Comparison of ENCODE assay signal across 18 mouse cellular contexts in the genomic region with DNA sequence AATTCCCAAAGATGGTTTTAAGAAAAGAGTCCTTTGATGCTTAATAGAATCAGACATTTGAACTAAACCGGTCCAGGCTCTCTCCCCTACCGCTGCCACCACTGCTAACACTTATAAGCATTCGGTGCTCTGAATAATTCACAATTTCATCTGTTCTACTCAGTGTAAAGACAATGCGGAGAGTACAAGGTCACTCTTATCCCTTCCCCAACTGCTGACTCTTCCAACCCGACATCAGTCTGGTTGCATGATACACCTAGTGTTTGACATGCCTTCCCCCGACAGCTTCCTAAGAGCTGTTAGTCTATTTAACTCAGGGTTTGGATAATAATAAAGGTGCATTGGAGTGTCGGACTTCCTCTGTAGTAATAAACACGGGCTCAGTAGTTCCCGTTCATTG.
DNase-seq lines count a peak whose midpoint lies in the region; ATAC-seq and TF ChIP-seq lines count a peak whose summit lies in the region.
"Had no signal": no experiment of that assay in that cellular context is flagged by ENCODE, and none has a peak within 500 bp of the region (broad histone marks: within the 10 kb centered on the region; RNA-seq: fewer than 3 reads in every experiment).

No protein-coding gene starts in this region.

- no peak overlapping the region for H3K4me2 ChIP-seq in midbrain, embryonic 11.5 days
- no peak overlapping the region for H3K4me2 ChIP-seq in midbrain, postnatal 0 days (ENCODE audit: low read depth, low read length, poor library complexity, severe bottlenecking)
- H3K4me2 ChIP-seq: embryonic facial prominence, embryonic 12.5 days; forebrain, embryonic 13.5 days; forebrain, embryonic 15.5 days had no signal

- no peaks in the 10 kb centered on the region for H3K4me1 ChIP-seq in midbrain, embryonic 11.5 days (ENCODE audit: control insufficient read depth, insufficient read depth, low read length)
- H3K4me1 ChIP-seq in midbrain, postnatal 0 days (ENCODE audit: insufficient read depth, low read length), result no peaks in the 10 kb centered on the region
- H3K4me1 ChIP-seq: embryonic facial prominence, embryonic 10.5 days; embryonic facial prominence, embryonic 12.5 days; forebrain, embryonic 13.5 days; forebrain, embryonic 15.5 days had no signal

- H3K27ac ChIP-seq in midbrain, embryonic 11.5 days (ENCODE audit: low read depth, low read length), result no peak overlapping the region
- no peak overlapping the region for H3K27ac ChIP-seq in midbrain, postnatal 0 days (ENCODE audit: low read depth, low read length)
- H3K27ac ChIP-seq: embryonic facial prominence, embryonic 10.5 days; embryonic facial prominence, embryonic 12.5 days; forebrain, embryonic 13.5 days; forebrain, embryonic 15.5 days had no signal

- TF ChIP-seq CTCF in midbrain, postnatal 0 days (IDR thresholded peaks at IDR 0.05), result no peak

- 83% methylated on average over 9 of the region's 9 CpGs for WGBS in midbrain, embryonic 11.5 days
- 48% methylated on average over 9 of the region's 9 CpGs for WGBS in midbrain, postnatal 0 days

- H3K36me3 ChIP-seq in midbrain, embryonic 11.5 days (ENCODE audit: control insufficient read depth, insufficient read depth, low read length), result no peaks in the 10 kb centered on the region
- H3K36me3 ChIP-seq in midbrain, postnatal 0 days (ENCODE audit: insufficient read depth, low read length), result no peaks in the 10 kb centered on the region
- H3K36me3 ChIP-seq: embryonic facial prominence, embryonic 12.5 days; forebrain, embryonic 15.5 days had no signal

- H3K9me3 ChIP-seq in midbrain, embryonic 11.5 days (ENCODE audit: control insufficient read depth, low read length), result no peaks in the 10 kb centered on the region
- H3K9me3 ChIP-seq in midbrain, postnatal 0 days (ENCODE audit: low read length), result no peaks in the 10 kb centered on the region
- H3K9me3 ChIP-seq: embryonic facial prominence, embryonic 12.5 days; forebrain, embryonic 13.5 days had no signal

- no peak overlapping the region for H3K9ac ChIP-seq in midbrain, embryonic 11.5 days (ENCODE audit: low read length)
- H3K9ac ChIP-seq in midbrain, postnatal 0 days (replicated peaks; ENCODE audit: low read length, poor library complexity, severe bottlenecking), result no peak overlapping the region
- H3K9ac ChIP-seq: embryonic facial prominence, embryonic 12.5 days; forebrain, embryonic 13.5 days; forebrain, embryonic 15.5 days; forebrain, postnatal 0 days had no signal

- H3K27me3 ChIP-seq in midbrain, embryonic 11.5 days (ENCODE audit: control insufficient read depth, insufficient read depth, low read length), result no peaks in the 10 kb centered on the region
- H3K27me3 ChIP-seq in midbrain, postnatal 0 days (ENCODE audit: insufficient read depth, low read length), result no peaks in the 10 kb centered on the region
- H3K27me3 ChIP-seq: embryonic facial prominence, embryonic 12.5 days; forebrain, embryonic 13.5 days; forebrain, embryonic 15.5 days had no signal

- no peak for ATAC-seq in midbrain, embryonic 11.5 days (ENCODE audit: low FRiP score)
- ATAC-seq in midbrain, postnatal 0 days (ENCODE audit: low FRiP score), result no peak
- ATAC-seq: forebrain, embryonic 13.5 days; forebrain, embryonic 15.5 days; forebrain, postnatal 0 days had no signal

- H3K4me3 ChIP-seq in midbrain, embryonic 11.5 days (ENCODE audit: low read depth, low read length), result no peak overlapping the region
- H3K4me3 ChIP-seq in midbrain, postnatal 0 days (ENCODE audit: low read depth, low read length), result no peak overlapping the region
- H3K4me3 ChIP-seq: embryonic facial prominence, embryonic 10.5 days; embryonic facial prominence, embryonic 12.5 days; forebrain, embryonic 13.5 days; forebrain, embryonic 15.5 days had no signal

- peak; percentile 73 for DNase-seq in midbrain, embryonic 11.5 days (ENCODE audit: low spot score, missing footprints)
- DNase-seq in midbrain, postnatal 0 days (ENCODE audit: low spot score), result no peak
- DNase-seq in retina, embryonic 14.5 days (ENCODE audit: low spot score), result peak; percentile 44
- DNase-seq in retina, postnatal 1 day, result peak; percentile 28
- DNase-seq in layer of hippocampus, adult 11-12 months (ENCODE audit: low spot score), result no peak
- DNase-seq: adrenal gland, adult 2 months; adrenal gland, postnatal 10 days; adrenal gland, postnatal 25 days; cerebellum, adult 11-12 months; cerebellum, adult 2 months; cerebellum, adult 9-10 months; cerebellum, postnatal 10 days; cerebellum, postnatal 25 days; forebrain, postnatal 0 days had no signal

Comparison
In these comparisons a context has a peak if more than half of its experiments do, and no peak if none do; other contexts are left out.
1. DNase-seq: peak in midbrain, embryonic 11.5 days (single experiment), retina, embryonic 14.5 days (single experiment) and retina, postnatal 1 day (single experiment); none in midbrain, postnatal 0 days (single experiment) and layer of hippocampus, adult 11-12 months (single experiment).